Mouse (Mus musculus): ENCODE data around the gene Krtap17-1.

Gene Krtap17-1

DNA sequence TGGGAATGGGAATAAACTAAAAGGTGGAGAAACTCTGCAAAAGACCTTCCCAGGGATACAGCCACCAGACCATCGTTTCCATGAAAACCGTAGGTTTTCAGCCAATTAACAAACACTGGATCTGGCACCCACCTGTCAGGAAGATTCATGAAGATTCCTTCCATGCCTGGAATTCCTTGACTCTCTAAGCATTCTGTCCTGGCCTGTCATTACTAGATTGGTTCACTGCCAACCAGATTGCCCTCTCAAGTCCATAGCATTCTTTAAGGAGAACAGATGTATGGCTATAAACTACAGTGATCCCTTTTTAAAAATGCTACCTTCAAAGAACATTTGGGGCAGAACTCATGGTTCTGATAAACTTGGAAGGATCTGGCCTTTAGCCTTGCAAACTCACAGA, 27.8 kb downstream of the Krtap17-1 start:
- DNase-seq (ENCODE audit: low read depth, low spot score) = no peak

DNA sequence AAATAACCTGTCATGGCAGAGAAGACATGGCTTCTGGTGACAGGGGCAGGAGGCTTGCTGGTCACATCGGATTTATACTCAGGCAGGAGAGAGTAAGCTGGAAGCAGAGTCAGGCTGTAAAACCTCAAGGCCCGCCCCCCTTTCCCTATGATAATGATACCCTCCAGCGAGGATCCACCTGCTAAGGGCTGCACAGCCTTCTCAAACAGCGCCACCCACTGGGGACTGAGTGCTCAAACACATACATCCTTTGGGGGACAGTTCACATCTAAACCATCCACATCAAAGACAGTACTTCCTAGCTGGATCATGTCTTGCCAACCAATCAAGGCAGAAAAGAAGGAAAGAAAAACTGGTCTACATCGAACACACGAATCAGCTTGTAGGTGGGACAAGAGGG, 29.6 kb downstream of the Krtap17-1 start:
- DNase-seq (ENCODE audit: low read depth, low spot score) = no peak

DNA sequence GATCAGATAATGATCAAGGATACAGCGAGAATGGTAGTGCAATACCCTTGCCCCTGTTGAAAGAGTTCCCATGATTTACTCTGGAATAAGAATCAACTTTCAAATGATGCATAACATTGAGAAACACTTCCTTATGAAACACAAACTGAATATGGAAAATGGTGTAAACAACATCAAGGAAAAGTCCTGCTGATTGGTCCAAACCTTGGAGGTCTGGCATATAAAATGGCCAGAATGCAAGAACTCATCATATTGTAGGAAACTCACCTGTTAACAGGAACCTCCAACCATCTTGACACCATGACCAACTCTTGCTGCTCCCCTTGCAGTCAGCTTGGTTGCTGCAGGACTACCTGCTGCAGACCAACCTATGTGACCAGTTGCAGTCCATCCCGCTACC, 45.6 kb downstream of the Krtap17-1 start, which contains the start of gene Krtap9-5:
TSS of gene Krtap9-5 (plus strand) at position 301 of the 400 bp plus-strand sequence.
- no peak for DNase-seq (ENCODE audit: low read depth, low spot score)

All from retina, adult 2 months (tissue).